Mouse (Mus musculus) adrenal gland, postnatal 14 days (tissue): ENCODE measurements around the gene Ncl. TPM values are rescaled to one million over a fixed set of nuclear protein-coding genes. Genes with fewer than 3 reads are reported as not detected.
A peak's percentile ranks its signal among the peaks of the same experiment; 100 is the strongest.

Experiments
- DNase-seq: peaks from one replicate; pipeline ENCODE4 v3.0.0; 2021; ENCODE audit warnings: mixed read lengths
- long read RNA-seq, 2 experiments: library from polyadenylated mRNA; stranded (forward); transcript quantifications; one replicate each; pipeline ENCODE4 v2.0.0; 2021
- total RNA-seq: library from RNA; stranded (reverse); gene quantifications from 2 replicates; pipeline ENCODE4 v1.2.3, GENCODE M21; 2021

Ncl gene
- 330 and 396 TPM in 2 replicates for total RNA-seq
- long read RNA-seq, experiment 1, full-length matches to known transcripts: 242 of 307 reads
- long read RNA-seq, experiment 1, partial matches to known transcripts: 31 of 307 reads
- long read RNA-seq, experiment 1, other reads (novel, unspliced or antisense): 34 of 307 reads
- long read RNA-seq, experiment 2, full-length matches to known transcripts: 130 of 186 reads
- long read RNA-seq, experiment 2, partial matches to known transcripts: 35 of 186 reads
- long read RNA-seq, experiment 2, other reads (novel, unspliced or antisense): 21 of 186 reads

GRCm38 (mm10) chr1:86358906-86359797 is at the start of gene Ncl:
Ncl (minus strand) TSS chr1:86359400.
- DNase-seq: peak; percentile 99

DNA sequence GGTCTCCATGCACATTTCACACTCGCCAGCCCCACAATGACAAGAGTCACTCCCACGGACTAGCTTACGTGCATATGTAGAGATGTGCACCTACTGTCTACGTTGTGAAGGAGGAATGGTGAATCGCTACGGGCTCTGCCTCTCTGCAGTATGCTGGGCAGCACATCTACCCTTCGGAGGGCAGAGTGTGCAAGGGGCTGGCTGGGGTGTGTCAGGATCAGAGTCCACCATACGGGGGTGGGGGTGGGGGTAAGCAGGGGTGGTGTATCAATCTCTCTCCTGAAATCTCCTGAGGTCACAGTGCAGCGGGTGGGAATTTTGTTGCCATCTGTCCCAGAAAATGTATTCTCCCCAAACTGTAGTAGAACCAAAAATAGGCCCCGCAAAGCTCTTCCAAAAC is 49.3 kb upstream of the Ncl start:
- DNase-seq: no peak

DNA sequence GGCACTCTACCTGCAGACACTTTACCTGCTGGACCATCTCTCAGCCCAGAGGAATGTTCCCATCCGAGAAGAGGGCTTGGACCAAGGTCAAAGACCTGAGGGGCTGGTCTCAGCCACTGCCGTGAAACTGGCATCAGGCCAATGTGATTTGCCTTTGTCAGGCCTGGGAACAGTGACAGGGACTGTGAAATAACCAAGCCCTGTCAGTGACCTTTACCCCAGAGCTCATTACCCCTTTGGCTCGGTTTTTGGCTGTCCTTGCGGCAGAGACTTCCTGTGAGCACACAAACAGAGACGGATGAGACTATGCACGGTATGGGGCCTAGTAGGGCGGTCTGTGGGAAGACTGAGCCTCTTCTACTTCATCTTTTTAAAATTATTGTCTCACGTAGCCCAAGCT is 47.7 kb upstream of the Ncl start:
- peak; percentile 64 for DNase-seq

- no peak for DNase-seq
These were observed 47.1 kb upstream of the Ncl start for GRCm38 (mm10) chr1:86406313-86406712.

GRCm38 (mm10) chr1:86404834-86405233 is 45.6 kb upstream of the Ncl start:
- peak; percentile 43 for DNase-seq

GRCm38 (mm10) chr1:86400096-86400754 is 41.0 kb upstream of the Ncl start:
- no peak for DNase-seq

- DNase-seq: no peak
These were observed 40.1 kb upstream of the Ncl start for GRCm38 (mm10) chr1:86399322-86399721.

DNA sequence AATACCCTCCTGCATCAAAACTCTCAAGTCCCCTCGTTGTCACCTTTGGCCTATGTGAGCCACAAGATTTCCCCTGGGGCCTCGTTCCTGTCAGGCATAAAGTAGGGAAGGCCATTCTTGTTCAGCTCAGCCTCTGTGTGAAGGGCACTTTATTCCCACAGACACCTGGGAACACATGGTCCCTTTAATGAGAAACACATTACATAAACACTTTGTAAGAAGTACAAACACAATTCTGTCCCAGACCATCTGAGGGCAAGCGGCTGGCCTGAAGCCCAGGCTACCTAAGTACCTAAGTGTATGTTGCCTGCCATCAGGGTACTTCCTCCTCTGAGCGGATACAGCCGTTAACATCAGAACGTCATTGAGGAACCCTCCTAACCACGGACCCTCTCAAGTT is 39.0 kb upstream of the Ncl start:
- no peak for DNase-seq

DNA sequence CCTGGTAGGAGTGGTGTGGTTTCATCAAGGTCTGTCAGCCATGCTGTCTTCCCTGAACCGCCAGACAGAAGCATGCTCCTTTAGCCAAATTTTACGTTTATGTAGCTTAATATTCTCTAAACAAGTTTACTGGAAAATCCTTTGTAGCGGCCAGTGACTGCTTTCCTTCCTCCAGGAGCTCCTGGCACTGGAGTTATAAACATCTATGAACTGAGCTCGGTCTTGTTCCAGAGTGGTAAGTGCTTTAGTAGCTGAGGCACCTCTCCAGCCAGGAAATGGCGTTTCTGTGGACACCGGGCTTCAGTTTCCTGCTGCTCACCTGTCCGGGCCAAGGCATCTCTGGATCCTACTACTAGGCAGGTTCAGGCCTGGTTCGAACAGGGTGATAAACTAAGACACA is 38.4 kb upstream of the Ncl start:
- no peak for DNase-seq

DNA sequence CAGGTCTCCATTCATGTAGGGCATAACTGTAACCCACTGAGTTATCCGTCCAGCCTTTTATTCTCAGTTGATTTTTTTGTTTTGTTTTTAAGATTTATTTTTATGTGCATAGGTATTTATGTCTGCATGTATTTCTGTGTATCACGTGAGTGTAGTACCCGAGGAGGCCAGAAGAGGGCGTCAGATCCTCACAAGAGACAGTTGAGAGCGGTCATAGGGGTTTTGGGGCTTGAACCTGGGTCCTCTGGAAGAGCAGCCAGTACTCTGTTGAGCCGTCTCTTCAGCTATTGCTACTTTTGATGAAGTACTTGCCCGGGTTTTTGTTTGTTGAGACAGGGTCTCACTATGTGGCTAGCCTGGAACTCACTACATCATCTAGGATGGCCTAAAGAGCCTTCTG is 36.7 kb upstream of the Ncl start:
- no peak for DNase-seq

GRCm38 (mm10) chr1:86394246-86394645 is 35.0 kb upstream of the Ncl start:
- DNase-seq: no peak

DNA sequence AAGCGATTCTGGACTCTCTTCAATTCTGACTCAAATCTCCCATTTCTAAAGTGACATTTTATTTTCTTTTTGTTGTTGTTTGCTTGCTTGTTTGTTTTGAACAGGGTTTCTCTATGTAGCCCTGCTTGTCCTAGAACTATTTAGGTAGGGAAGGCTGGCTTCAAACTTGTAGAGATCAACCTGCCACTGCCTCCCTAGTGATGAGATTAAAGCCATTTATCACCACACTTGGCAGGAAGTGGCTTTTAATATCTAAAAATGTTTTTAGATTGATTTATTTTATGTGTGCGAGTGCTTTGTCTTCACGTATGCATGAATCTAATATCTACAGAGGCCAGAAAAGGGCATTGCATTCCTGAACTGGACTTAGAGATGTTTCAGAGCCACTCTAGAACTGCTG is 34.0 kb upstream of the Ncl start:
- DNase-seq: no peak

DNA sequence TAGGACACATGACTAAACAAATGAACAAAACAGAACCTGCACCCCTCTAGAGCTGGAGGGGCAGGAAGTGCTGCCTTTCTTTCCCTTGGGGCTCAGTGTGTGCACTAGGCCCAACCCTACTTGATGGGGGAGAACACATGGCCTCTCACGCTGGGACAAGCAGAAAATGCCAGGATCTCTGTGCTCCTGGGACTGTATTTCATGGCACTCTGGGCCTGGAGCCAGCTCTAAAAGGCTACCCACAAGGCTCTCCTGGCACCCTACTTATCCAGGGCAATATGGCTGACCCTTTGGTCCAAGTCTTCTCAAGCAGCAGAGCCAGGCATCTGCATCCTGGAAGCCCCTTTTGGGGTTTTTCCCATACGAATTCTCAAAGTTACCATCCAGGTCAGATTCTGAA is 32.2 kb upstream of the Ncl start:
- DNase-seq: peak; percentile 67

DNA sequence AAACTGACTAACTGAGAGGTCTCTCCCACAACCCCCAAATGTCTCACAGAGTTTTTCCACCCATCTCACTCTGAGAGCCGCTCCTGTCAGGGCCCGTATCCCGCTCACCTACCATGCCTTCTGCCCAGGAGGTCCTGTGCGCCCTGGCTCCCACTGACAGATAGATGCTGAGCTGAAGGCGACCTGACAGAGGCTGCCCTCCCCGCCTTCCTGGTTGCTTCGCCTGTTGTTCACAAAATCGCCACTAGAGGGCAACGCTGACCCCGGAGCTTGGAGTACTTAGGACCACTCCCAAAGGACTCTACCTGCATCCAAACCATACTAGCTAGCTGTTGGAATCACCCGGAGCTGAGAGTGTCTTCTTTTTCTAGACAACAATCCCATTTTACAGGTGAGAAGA is 30.0 kb upstream of the Ncl start:
- peak; percentile 82 for DNase-seq

DNA sequence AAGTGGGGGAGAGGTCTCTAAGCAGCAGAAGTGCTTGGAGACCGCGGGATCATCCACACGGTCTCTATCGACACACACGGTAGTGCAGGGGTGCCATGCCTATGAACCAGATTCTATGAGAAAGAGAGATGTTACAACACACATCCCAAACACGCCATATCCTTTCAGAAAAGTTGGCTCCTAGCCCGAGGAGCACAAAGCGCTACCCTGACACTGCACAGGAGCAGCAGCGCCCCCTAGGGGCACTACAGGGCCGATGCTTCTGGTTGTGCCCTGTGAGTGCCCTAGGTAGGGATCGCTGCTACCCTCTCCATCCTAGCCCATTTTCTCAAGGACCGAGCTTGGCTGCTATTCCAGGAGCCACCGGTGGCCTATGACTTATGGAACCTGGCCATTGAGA is 21.8 kb upstream of the Ncl start:
- peak; percentile 91 for DNase-seq

- peak; percentile 34 for DNase-seq
These were observed 20.0 kb upstream of the Ncl start for GRCm38 (mm10) chr1:86379161-86379569.

GRCm38 (mm10) chr1:86378662-86379061 is 19.5 kb upstream of the Ncl start:
- DNase-seq: no peak

DNA sequence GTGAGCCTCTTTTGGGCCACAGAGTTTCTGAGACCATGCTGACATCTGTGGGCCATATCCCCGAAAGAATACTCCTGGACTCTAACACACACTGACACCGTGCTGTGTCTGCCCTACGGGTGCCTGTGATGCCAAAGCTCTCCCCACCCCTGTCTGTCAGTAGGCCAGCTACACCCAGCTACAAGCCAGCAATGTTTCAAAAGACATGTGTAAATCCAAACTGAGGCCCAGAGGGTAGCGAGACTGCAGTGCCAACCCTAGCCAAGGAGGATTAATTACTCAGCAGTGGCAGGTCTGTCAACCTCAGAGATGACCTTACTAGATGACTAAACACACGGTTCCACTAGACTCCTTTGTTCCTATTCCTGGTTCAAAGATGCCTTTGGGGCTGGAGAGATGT is 17.2 kb upstream of the Ncl start:
- peak; percentile 72 for DNase-seq

- peak; percentile 82 for DNase-seq
These were observed 12.8 kb upstream of the Ncl start for GRCm38 (mm10) chr1:86371997-86372396.

DNA sequence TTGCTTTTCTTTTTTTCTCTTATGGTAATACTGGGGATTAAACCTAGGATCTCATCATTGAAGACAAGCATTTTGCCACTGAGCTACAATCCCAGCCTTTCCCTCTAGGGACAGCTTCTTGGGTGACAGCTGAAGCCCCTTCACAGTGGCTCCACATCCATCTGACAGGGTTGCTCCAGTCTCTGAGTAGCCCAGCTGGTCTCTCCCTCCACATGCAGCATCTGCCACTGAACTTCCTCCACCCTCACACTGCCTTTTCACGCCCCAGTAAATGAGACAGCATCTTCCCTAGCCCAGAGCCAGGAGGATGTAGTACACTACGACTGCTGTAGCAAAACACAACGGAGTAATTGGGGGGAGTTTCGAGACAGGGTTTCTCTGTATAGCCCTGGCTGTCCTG is 8.9 kb upstream of the Ncl start:
- no peak for DNase-seq

GRCm38 (mm10) chr1:86363671-86364070 is 4.5 kb upstream of the Ncl start:
- DNase-seq: no peak

- no peak for DNase-seq
These were observed 2.8 kb upstream of the Ncl start for GRCm38 (mm10) chr1:86361852-86362615.
